Mouse (Mus musculus): ENCODE measurements around the gene Krt20. TPM values are rescaled to one million over a fixed set of nuclear protein-coding genes. Genes with fewer than 3 reads are reported as not detected.

Gene Krt20
- total RNA-seq (2021), result not detected
- long read RNA-seq, experiment 1, result 0 reads
- long read RNA-seq, experiment 2, result 0 reads

- DNase-seq (ENCODE audit: low spot score in 2 of 2), result no peak
Observed at GRCm38 (mm10) chr11:99437972-99438371, at the start of gene Krt20. TSS of gene Krt20 (minus strand) at chr11:99438150.

- DNase-seq (ENCODE audit: low spot score in 2 of 2), result no peak
Observed at GRCm38 (mm10) chr11:99474981-99475380, 37.0 kb upstream of the Krt20 start.

GRCm38 (mm10) chr11:99473433-99473832, 35.5 kb upstream of the Krt20 start:
- DNase-seq (ENCODE audit: low spot score in 2 of 2), result no peak

GRCm38 (mm10) chr11:99472405-99472804, 34.5 kb upstream of the Krt20 start:
- no peak for DNase-seq (ENCODE audit: low spot score in 2 of 2)

- DNase-seq (ENCODE audit: low spot score in 2 of 2), result no peak
Observed at GRCm38 (mm10) chr11:99471946-99472345, 34.0 kb upstream of the Krt20 start.

- no peak for DNase-seq (ENCODE audit: low spot score in 2 of 2)
Observed at GRCm38 (mm10) chr11:99469228-99469627, 31.3 kb upstream of the Krt20 start.

- no peak for DNase-seq (ENCODE audit: low spot score in 2 of 2)
Observed at GRCm38 (mm10) chr11:99468566-99468965, 30.6 kb upstream of the Krt20 start.

- DNase-seq (ENCODE audit: low spot score in 2 of 2), result peak; percentile 29 to 48
Observed at GRCm38 (mm10) chr11:99466316-99466715, 28.4 kb upstream of the Krt20 start.

- DNase-seq (ENCODE audit: low spot score in 2 of 2), result peak; percentile 84 to 92
Observed at GRCm38 (mm10) chr11:99464836-99465235, 26.9 kb upstream of the Krt20 start.

GRCm38 (mm10) chr11:99463155-99463554, 25.2 kb upstream of the Krt20 start:
- DNase-seq (ENCODE audit: low spot score in 2 of 2), result peak; percentile 76 to 84

- no peak for DNase-seq (ENCODE audit: low spot score in 2 of 2)
Observed at GRCm38 (mm10) chr11:99461736-99462135, 23.8 kb upstream of the Krt20 start.

- no peak for DNase-seq (ENCODE audit: low spot score in 2 of 2)
Observed at GRCm38 (mm10) chr11:99458887-99459286, 20.9 kb upstream of the Krt20 start.

GRCm38 (mm10) chr11:99454759-99455158, 16.8 kb upstream of the Krt20 start:
- DNase-seq (ENCODE audit: low spot score in 2 of 2), result no peak

GRCm38 (mm10) chr11:99454044-99454443, 16.1 kb upstream of the Krt20 start:
- no peak for DNase-seq (ENCODE audit: low spot score in 2 of 2)

GRCm38 (mm10) chr11:99448769-99449168, 10.8 kb upstream of the Krt20 start:
- no peak for DNase-seq (ENCODE audit: low spot score in 2 of 2)

- DNase-seq (ENCODE audit: low spot score in 2 of 2), result no peak
Observed at GRCm38 (mm10) chr11:99441220-99441619, 3.3 kb upstream of the Krt20 start.

- no peak for DNase-seq (ENCODE audit: low spot score in 2 of 2)
Observed at GRCm38 (mm10) chr11:99439465-99439864, 1.5 kb upstream of the Krt20 start.

GRCm38 (mm10) chr11:99436625-99437024, 1.3 kb downstream of the Krt20 start:
- DNase-seq (ENCODE audit: low spot score in 2 of 2), result no peak

- DNase-seq (ENCODE audit: low spot score in 2 of 2), result peak in 1 of 2 experiments; percentile 33
Observed at GRCm38 (mm10) chr11:99430670-99431069, 7.3 kb downstream of the Krt20 start.

GRCm38 (mm10) chr11:99422159-99422558, 15.8 kb downstream of the Krt20 start, which contains the start of gene Krt12:
TSS of gene Krt12 (minus strand) at chr11:99422259.
- no peak for DNase-seq (ENCODE audit: low spot score in 2 of 2)

GRCm38 (mm10) chr11:99420586-99420985, 17.4 kb downstream of the Krt20 start:
- peak in 1 of 2 experiments; percentile 29 for DNase-seq (ENCODE audit: low spot score in 2 of 2)

GRCm38 (mm10) chr11:99417819-99418218, 20.1 kb downstream of the Krt20 start:
- no peak for DNase-seq (ENCODE audit: low spot score in 2 of 2)

GRCm38 (mm10) chr11:99416902-99417301, 21.0 kb downstream of the Krt20 start:
- DNase-seq (ENCODE audit: low spot score in 2 of 2), result peak; percentile 48 to 67
